Mouse (Mus musculus): ENCODE measurements at regions not wholly inside any gene's neighbourhood (a gene's known extent, or its start where the extent isn't known, plus 50 kb on each side); places are given as distances from the start of the nearest gene placed in this dataset.

DNA sequence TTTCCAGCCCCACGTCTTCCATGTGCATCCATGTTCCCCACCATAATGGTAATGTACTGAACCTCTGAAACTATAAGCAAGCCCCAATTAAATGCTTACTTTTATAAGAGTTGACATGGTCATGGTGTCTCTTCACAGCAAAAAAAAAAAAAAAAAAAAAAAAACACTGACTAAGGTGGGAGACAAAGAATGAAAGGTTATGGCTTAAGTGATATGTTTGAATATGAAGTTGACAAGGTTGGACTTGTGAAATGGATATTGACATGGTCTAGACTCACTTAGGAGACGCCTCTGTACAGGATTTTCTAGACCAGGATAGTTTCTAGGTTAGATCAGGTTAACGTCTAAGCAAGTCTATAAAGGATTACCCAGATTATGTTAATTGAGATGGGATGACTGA lies 473.2 kb upstream of the Nrp1 start:
- no peak for DNase-seq (ENCODE audit: low spot score in 2 of 2)

DNA sequence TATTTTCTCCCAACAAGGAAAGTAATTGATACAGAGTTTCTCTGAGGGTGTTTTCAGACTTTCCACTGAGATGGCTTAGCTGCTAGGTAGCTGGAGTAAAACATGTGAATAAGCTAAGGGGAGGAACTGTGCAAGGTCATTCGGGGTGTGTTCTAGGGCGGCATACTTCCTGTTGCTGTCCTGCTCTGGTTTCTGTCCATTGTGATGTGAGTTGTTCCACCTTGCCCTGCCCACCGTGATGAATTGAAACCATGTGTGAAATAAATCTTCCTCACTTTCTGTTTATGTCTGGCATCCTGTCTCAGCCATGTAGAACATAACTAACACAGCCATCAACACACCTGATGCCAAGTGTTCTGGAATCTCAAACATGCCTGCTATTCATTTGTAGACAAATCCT lies 472.6 kb upstream of the Nrp1 start:
- no peak for DNase-seq (ENCODE audit: low spot score in 2 of 2)

DNA sequence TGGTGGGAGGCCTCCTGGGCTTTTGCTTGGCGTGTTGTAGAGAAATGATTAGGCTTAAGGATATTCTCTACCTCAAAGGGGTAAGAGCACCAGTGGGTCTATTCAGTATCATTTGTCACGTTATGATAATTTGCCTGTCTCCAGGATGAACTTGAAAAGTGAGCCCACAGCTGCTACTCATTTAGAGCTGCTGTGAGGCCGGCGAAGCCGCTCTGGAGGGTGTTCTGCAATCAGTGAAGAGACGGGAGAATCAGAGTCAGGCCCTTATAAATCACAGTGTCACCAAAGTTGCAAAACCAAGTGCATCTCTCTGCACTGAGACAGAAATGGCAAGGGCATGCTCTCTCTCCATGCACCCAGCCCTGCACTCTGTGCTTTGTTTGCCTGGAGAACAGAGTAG lies 467.7 kb upstream of the Nrp1 start:
- no peak for DNase-seq (ENCODE audit: low spot score in 2 of 2)

DNA sequence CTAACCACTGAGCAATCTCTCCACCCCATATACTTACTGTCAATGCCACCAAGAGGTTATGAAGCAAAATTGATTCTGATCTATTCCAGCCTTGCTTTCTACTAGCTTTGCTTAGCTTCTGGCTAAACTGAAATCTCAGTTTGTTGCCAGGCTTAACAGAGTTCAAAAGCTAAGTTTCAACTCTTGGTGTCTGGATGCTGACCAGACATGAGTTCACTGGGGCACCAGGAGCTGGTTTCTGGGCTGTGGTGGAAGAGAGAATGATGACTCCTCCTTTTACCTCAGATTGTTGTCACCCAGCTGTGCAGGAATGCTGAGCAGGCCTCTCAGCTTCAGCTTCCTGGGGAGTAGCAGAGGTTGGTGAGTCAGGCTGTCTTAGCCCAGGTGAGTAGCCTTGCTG lies 464.1 kb upstream of the Nrp1 start:
- no peak for DNase-seq (ENCODE audit: low spot score in 2 of 2)

DNA sequence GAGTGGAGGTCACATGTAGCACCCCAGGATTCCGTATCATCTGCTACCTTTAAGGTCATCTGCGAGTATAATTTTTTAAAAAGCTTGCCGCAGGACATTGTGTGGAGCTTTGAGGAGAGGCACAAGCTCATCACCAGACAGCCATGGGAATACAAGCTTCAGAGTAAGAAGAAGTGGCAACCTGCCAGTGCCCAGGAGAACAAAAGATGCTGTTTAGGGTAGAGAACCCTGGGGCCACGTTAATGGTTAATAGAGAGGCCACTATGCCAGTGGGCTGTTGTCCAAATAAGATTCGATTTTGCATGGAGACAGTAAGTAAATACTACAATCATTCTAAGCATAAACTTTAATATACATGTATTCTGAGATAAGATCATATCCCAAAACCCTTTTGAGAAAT lies 450.0 kb upstream of the Nrp1 start:
- no peak for DNase-seq (ENCODE audit: low spot score in 2 of 2)

DNA sequence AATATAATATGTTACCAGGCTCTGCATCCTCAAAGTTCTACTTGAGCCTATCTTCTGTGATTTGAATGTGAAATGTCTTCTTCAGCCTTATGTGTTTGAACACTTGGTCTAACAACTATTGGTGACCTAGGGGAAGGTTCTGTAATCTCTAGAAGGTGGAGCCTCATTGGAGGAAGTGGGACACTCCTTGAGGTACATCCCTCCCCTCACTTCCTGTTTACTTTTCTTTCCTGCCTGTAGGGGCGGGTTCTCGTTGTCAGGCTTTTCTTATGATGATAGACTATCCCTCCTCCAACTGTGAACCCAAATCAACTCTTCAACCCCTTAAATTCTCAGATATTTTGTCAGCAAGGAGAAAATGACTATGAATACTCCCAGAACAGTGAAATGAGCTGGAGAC lies 448.8 kb upstream of the Nrp1 start:
- no peak for DNase-seq (ENCODE audit: low spot score in 2 of 2)

DNA sequence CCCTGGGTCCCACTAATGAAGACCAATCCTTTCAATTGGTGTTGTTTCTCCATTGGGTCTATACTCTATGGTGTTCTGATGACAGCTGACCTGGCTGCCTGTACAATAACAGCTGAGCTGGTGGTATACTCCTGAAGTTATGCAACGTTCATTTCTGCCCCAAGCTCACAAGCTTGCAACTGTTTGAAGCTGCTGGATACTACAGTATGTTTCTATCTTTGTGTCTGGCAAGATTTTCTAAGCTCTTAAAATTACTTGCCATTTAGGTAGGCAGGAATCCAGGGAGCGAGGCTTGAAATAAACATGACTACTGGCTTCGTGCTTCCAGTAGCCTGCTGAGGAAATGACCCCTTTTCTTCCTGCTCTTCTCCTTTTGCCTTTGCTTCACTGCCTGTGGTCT lies 444.3 kb upstream of the Nrp1 start:
- DNase-seq (ENCODE audit: low spot score in 2 of 2) = peak; percentile 16 to 26

DNA sequence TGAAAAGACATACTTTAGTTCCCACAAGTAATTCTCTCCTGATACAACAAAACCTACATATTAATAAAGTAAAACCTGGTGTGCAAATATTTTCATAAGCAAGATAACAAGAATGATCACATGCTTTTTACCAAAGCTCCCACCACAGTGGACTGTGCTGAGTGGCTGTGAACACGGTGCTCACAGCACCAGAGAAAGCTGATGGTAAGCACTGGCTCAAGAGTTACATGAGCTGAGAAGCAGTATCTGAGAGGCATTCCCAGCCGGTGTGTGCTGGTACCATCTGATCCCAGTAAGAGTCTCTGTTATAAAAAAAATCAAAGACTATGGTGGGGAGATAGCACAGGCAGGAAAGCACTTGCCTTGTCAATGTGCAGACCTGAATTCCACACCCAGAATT lies 443.5 kb upstream of the Nrp1 start:
- no peak for DNase-seq (ENCODE audit: low spot score in 2 of 2)

DNA sequence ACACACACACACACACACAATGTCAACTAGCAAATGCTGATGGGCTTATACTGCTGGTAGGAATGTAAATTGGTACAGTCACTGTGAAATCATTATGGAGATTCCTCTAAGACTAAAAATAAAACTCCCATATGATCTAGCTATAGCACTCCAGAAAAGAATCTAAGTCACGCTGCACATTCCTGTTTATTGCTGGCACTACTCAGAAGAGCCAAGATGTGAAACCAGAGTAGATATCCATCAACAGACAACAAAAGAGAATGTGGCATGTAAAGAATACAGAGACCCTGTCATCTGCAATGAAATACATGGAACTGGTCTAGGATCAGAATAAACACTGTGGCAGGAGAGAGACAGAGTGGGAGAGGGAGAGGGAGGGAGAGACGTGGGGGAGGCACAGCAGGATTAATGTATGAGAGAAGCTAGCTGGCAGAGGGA lies 442.8 kb upstream of the Nrp1 start:
- peak in 1 of 2 experiments; percentile 19 for DNase-seq (ENCODE audit: low spot score in 2 of 2)

DNA sequence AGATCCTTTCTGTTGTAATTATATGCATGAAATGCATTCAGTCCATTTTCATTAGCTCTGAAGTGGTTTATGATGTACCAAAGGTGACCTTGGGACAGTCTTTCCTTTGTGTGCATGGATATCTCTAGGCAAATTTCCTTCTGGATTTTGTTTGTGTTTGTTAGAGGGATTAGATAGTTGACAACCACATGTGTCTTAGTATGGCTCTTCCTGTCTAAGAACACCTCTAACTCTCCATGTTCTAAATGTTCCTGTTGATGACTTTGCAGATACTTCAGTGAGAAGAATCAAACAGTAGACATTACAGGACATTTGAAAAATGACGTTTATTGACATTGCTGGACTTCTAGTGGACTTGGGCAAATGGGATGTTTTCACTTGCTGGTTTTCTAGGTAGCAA lies 436.5 kb upstream of the Nrp1 start:
- no peak for DNase-seq (ENCODE audit: low spot score in 2 of 2)

DNA sequence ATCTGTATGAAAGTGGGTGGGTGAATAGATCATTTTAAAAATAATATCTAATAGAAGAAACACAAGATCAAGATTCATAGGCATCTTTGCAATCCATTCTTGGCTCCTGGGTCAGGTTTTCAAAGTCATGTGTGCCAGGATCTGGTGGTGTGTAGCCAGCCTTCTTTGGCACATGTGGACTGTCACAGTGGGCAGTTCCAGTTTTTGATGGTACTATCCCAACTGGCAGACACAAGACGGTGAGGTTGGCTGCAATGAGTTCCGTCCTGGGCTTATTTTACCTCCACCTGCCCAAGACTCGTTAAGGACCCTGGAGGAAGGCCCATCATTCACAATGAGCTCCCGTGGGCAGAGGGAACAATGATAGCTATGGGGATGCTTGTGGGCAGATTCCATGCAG lies 435.1 kb upstream of the Nrp1 start:
- no peak for DNase-seq (ENCODE audit: low spot score in 2 of 2)

DNA sequence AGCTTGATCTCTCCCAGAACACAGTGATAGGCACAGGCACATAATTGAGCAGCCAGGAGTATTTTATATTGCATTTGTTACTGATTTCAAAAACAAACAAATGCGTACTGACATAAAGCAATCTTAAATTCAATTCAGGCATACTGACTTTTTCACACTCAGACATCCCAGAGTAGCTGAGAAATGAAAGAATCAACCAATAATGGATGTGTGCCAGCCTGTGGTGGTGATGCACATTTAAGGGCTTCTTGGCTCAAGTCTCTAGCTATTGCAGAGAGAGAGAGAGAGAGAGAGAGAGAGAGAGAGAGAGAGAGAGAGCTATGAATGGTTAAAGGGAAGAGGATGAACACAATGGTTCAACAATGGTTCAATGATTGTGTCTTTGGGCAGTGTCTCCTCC lies 426.1 kb upstream of the Nrp1 start:
- no peak for DNase-seq (ENCODE audit: low spot score in 2 of 2)

DNA sequence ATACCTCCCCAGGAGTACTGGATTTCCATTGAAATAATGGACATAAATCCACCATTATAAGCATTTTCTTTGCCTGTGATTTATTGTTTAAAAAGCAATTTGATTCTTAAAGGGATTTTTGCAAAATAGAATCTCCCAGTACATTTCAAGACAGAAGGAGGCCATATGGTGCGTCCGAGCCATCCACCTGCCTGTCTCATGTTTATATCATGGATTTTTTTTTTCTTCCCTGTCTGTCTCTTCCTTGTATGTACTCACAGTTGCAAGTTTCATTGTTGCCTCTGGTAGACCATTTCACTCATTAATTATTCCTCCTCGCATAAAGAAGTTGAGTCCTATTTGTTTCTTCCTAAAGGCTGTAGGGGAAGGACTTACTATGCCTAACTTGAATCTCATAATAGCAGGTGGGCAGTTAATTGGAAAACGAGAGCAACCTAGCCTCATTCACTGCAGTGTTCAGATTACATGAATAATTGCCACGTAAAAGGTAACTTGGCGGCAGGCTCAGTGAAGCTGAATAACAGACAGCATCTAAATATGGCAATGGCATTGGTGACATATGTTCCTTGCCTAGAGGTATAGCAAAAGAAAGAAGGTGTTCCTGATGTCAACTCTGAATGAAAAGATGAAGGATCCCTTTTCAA lies 421.5 kb upstream of the Nrp1 start:
- DNase-seq (ENCODE audit: low spot score in 2 of 2) = no peak

DNA sequence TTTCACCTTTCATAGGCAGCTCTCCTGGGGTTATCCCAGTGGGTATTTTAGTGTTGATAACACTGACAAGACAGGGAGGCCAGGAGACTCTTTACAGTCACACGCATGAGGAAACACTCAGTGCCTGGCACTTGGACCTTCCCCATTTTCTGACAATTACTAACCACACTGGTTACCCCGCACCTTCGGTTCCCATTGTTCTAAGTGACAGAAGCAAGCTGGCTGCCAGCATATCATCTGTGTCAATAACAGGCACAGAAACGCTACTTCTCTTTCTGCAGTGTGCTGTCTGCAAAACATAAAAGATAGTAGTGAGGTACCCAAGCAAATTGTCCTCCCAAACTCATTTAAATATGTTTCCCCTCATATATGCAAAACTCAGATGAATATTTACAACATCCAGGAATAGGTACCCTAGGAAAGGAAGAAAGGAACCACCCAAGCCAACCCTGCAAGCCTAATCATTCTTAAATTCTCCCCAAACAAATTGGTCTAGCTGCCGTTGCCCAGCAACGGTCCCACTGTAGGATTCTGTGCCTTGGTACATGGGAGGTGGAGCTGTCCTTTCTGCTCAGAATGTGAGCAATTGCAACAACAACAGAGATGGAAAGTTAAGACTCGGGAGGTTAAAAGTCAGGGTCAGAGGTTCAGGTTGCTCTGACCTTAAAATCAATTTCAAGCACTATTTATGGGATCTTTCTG lies 419.0 kb upstream of the Nrp1 start:
- peak in 1 of 2 experiments; percentile 32 for DNase-seq (ENCODE audit: low spot score in 2 of 2)

DNA sequence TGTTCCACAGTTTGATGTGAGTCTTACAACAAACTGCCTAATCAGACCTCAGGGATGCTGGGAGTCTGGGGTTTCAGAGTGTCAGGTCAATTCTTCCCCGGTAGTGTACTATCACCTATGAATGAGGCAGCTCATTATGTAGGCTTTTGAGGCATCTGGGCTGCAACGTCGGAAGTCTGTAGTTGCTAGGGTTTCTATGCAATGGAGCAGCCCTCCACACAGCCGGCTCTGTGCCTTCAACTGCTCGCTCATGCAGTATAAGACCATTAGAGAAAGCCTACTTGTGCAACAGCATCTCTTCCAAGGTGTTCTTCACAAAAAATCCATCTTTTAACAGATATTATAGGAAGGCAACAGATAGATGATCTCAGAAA lies 418.4 kb upstream of the Nrp1 start:
- no peak for DNase-seq (ENCODE audit: low spot score in 2 of 2)

DNA sequence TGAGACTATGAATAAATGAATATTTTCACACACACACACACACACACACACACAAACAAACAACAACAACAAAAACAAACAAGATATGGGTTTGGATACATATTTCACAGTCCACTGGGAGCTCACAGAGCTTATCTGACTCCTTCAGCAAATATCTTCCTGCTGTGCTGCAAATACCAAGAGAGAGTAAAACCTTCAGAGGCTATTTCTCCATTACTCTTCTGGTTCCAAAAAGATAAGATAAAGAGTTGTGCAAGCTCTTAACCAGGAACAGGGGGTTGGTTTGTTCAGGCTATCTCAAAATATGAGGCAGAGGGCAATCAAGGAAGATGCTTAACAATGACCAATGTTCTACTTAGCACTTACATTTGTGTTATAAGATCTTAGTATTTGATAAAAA lies 416.1 kb upstream of the Nrp1 start:
- DNase-seq (ENCODE audit: low spot score in 2 of 2) = no peak

DNA sequence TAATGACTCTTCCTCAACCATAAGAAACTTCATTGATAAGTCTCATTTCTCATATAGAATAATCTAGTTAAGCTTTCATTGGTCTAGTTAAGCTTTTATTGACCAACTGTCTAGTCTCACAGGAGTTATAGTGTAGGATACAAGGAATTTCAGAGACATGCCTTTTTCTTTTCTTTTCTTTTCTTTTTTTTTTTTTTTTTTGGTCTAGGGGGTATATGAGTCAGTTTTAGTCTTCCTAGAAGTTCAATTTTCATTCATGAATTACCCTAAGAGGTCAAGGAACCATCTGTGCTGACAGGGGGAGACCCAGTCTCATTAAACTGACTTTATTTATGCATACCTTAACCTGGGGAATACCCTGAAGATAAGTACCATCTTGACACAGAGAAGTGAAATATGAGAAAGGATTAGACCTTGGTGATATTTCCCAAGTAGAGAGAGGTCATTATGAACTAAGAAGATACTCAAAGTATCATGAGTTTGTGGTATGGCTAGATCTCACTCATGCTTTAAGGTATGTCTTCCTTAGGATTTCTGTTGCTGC lies 413.4 kb upstream of the Nrp1 start:
- no peak for DNase-seq (ENCODE audit: low spot score in 2 of 2)

DNA sequence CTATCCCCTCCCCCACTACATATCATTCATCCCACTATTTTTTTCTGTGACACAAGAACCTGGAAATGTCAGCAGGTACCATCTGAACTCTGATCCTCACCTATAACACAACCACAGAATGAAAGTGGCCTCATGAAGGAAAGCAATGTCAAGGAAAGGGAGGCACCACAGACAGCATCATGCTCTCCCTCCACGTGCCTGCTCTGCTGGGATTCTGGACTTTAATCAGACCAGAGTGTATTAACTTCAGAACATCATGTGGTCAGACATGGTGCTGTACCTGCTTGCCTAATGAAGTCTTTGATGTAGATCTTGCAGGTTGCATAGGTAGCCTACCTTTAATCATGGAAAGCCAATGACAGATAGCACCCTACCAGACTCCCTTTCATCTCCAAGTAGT lies 400.8 kb upstream of the Nrp1 start:
- DNase-seq (ENCODE audit: low spot score in 2 of 2) = no peak

DNA sequence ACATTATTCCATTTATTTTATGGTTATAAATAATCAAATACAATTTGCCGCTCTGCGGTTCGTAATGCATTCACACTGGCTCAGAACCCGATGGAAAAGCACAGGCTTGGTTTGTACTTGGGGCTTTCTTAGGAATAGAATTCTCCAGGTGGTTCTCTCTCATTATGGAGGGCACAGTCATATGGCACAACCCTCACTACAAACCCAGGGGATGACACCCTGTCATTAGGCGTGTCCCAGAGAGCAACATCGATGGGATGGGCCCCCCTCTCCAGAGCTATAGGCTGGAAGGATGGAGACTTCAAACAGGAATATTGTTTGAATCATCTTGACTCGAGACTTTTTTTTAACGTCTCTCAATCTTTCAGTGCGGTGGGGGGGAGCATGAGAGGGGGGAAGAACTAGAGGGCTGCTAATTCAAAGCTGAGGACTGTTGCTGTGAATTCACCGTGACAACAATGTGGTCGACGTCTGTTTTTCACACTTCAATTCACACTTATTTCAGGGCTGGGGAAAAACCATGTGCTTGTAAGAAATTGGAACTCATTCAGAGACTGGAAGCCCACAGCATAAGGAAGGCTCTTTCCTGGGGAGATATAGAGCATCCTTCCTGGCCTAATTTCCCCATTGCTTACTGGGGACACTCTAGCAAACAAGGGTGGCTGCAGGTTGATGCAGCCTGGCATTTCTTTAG lies 399.9 kb upstream of the Nrp1 start:
- no peak for DNase-seq (ENCODE audit: low spot score in 2 of 2)

DNA sequence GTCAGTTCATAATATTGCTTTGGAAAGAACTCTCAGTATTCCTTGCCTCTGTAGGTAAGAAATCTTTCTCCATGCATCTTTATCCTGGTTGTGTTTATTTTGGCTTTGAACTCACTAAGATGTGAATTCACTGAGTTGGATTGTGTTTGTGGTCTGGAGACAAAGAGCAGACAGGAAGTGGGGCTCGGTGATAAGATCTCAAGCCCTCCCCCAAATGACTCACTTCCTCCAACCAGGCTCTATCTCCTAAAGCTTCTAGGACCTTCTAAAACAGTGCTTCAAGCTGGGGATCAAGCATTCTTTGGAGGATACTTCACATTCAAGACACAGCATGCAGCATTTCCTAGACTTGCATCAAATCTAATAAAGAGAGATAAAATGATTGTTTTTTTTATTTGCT lies 395.5 kb upstream of the Nrp1 start:
- no peak for DNase-seq (ENCODE audit: low spot score in 2 of 2)

DNA sequence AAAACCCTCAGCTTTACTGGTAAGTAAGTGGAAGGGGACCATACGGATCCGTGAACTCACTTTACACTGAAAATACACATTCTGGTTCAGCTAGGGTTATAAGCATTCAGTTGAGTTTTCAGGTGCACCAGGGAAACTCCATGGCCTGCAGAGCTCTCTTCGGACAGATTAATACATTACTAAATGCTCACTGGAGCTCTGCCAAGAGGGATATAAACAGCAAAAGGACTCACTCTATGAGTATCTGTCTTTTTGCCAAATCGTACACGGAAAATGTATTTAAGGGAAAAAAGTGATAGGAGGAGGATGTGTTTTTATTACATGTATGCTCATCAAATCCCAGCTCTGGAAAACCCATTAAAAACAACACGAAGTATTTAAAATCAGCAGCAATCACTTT lies 394.8 kb upstream of the Nrp1 start:
- no peak for DNase-seq (ENCODE audit: low spot score in 2 of 2)

DNA sequence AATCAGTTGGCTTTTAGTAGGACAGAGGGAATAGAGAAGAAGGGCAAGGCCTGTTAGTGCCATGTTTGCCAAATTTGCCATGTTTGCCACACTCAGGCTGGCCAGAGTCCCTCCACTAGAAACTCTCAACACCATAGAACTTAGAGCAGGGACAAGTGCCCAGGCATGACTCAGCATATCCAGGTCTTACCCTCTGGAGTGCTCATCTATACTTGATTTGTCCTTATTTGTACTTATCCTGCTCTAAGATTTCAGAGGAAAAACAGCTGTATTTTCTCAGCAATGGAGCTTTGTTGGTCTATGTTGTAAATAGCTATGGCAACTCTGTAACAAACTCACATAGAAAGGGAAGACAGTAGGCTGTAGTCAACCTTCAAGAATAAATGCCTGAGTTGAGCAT lies 393.6 kb upstream of the Nrp1 start:
- no peak for DNase-seq (ENCODE audit: low spot score in 2 of 2)

DNA sequence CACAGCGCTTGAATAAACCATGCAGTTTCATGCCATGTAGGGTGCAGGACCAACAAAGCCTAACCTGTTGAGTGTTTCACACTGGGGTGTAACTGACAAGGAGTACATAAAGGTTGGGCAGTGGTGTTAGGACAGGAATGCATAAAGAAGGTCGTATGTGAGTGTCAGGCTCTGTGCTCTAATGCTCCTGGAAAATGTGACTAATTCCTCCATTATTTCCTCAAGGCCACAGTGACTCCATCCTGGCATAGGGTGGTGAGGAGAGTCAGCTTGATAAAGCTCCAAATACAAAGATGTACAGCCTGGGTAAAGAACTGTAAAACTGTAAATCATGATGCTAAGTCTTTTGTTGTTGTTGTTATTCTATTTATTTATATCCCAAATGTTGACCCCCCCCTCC lies 393.1 kb upstream of the Nrp1 start:
- DNase-seq (ENCODE audit: low spot score in 2 of 2) = no peak
